Mouse (Mus musculus) frontal cortex, postnatal 14 days (tissue): ENCODE measurements around the gene Scgb2b12.
"Not testable (repeated sequence)": the region's sequence is repeated elsewhere in the genome, so short reads cannot be mapped to it uniquely, and the experiment has no call there.

Experiments
- DNase-seq, 2 experiments: peaks; one replicate each; pipeline ENCODE4 v3.0.0; 2022; ENCODE audit warnings: low spot score in 2 of 2

Gene Scgb2b12

GRCm38 (mm10) chr7:32327145-32327544, at the start of gene Scgb2b12:
TSS of gene Scgb2b12 (minus strand) at chr7:32327245.
- DNase-seq = not testable (repeated sequence)

- not testable (repeated sequence) for DNase-seq
Observed at GRCm38 (mm10) chr7:32333882-32334281, 6.8 kb upstream of the Scgb2b12 start, which contains the start of gene Scgb1b12. TSS of gene Scgb1b12 (plus strand) at chr7:32334182.
